Mouse (Mus musculus): ENCODE results near the gene Golph3l. TPM values are rescaled to one million over a fixed set of nuclear protein-coding genes. Genes with fewer than 3 reads are reported as not detected.

Golph3l gene
- polyA plus RNA-seq, 1 experiment from 2014 or later, result 27.6 TPM

DNA sequence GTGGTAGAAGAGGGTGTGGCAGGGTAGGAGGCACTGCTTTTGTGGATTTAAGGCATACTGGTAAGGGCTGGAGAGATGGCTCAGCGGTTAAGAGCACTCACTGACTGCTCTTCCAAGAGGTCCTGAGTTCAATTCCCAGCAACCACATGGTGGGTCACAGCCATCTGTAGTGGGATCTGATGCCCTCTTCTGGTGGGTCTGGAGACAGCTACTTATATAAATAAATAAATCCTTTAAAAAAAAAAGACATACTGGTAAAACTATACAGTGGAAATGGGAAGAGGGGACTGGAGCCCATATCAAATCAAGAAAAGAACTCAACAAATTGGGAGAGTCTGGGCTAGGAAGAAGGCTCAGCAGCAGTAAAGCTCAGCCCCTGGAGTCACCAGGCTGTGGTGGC lies 51.0 kb downstream of the Golph3l start:
- Histone ChIP-seq H3K36me3 (ENCODE audit: control insufficient read depth, insufficient read depth) (peaks cover 18% of the 10 kb centered on the region; the same call in 1 of the 2 replicates), H3K4me2 (replicated peaks; ENCODE audit: low read depth) (no peak overlapping the region), H3K9ac (ENCODE audit: low read depth, low read length) (no peak overlapping the region), H3K27me3 (replicated peaks; ENCODE audit: control insufficient read depth, insufficient read depth, low read length) (no peaks in the 10 kb centered on the region), H3K4me3 (ENCODE audit: low read depth, low read length) (no peak overlapping the region), H3K27ac (ENCODE audit: low read depth, low read length) (no peak overlapping the region), H3K4me1 (replicated peaks; ENCODE audit: control insufficient read depth, insufficient read depth, low read length) (no peaks in the 10 kb centered on the region; the same call in 1 of the 2 replicates), H3K9me3 (ENCODE audit: control insufficient read depth) (no peaks in the 10 kb centered on the region)
- peak; percentile 45 for TF ChIP-seq CTCF (IDR thresholded peaks at IDR 0.05; ENCODE audit: low read depth)
- no peak for ATAC-seq
- 81% methylated on average over 1 of the region's 1 CpGs for WGBS

DNA sequence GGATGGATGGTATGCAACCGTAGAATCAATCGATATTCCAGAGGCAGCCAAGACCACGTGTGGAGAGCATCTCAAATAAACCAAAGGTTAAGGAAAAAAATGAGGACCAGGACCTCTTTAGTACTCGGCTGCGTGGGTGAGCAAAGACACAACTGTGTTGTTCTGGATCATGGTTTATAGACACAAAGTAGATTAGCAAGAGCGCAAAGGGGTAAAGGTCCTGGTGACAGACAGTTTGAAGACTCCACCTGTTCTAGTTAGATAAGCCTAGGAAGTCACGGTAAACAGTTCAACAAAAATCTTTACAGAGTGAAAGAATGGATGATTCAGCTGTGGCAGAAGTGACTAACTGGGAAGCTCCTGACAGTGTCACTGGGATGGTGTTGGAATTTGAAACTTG lies 54.4 kb downstream of the Golph3l start:
- H3K9ac ChIP-seq (ENCODE audit: low read depth, low read length), result no peak overlapping the region
- H3K4me2 ChIP-seq (replicated peaks; ENCODE audit: low read depth), result no peak overlapping the region
- no peak for TF ChIP-seq CTCF (IDR thresholded peaks at IDR 0.05; ENCODE audit: low read depth)
- peak; percentile 88 for ATAC-seq
- peaks cover 3% of the 10 kb centered on the region; the same call in 1 of the 2 replicates for H3K36me3 ChIP-seq (ENCODE audit: control insufficient read depth, insufficient read depth)
- H3K9me3 ChIP-seq (ENCODE audit: control insufficient read depth), result no peaks in the 10 kb centered on the region
- no peak overlapping the region for H3K4me3 ChIP-seq (ENCODE audit: low read depth, low read length)
- no peaks in the 10 kb centered on the region for H3K27me3 ChIP-seq (replicated peaks; ENCODE audit: control insufficient read depth, insufficient read depth, low read length)
- H3K4me1 ChIP-seq (replicated peaks; ENCODE audit: control insufficient read depth, insufficient read depth, low read length), result no peaks in the 10 kb centered on the region
- H3K27ac ChIP-seq (ENCODE audit: low read depth, low read length), result peak overlapping the region; percentile 36; the same call in 1 of the 2 replicates
- 35% methylated on average over 7 of the region's 7 CpGs for WGBS

DNA sequence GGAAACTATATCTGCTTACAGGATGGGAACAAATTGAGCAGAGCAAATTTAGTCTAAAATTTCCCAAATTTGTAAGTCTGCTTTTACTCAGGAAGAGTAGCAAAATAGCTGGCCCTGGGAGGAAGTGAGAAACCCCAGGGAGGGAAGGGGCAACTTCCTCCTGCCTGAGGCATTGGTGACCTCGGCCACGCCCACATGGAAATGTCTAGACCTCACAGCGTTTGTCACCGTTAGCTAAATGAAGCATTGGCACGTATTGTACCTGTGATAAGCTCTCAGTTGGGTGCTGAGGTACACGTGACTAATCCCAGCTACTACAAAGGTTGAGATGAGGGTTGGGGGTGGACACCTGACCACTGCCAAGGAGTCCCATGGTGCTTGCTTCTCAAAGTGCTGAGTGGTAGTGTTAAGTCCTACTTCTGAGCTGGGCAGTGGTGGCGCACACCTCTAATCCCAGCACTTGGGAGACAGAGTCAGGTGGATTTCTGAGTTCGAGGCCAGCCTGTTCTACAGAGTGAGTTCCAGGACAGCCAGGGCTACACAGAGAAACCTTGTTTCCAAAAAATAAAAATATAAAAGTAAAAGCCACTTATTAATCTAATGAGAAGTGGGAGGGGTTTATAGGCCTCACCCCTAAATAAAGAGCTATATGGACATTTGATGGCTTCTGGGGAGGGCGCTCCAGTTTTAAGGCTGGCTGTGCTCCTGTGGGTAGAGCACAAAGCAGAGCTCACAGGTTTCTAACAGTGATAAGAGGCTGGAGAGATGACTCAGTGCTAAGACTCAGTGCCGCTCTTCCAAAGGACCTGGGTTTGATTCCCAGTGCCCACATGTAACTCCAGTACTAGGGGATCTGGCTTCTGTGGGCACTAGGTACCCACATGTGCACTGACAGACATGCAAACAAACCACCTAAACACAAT lies 56.8 kb downstream of the Golph3l start:
- no peak overlapping the region for H3K27ac ChIP-seq (ENCODE audit: low read depth, low read length)
- no peak overlapping the region for H3K4me2 ChIP-seq (replicated peaks; ENCODE audit: low read depth)
- no peaks in the 10 kb centered on the region for H3K4me1 ChIP-seq (replicated peaks; ENCODE audit: control insufficient read depth, insufficient read depth, low read length)
- H3K9me3 ChIP-seq (ENCODE audit: control insufficient read depth), result no peaks in the 10 kb centered on the region
- WGBS, result 56% methylated on average over 10 of the region's 10 CpGs
- peak; percentile 61 for ATAC-seq
- H3K9ac ChIP-seq (ENCODE audit: low read depth, low read length), result no peak overlapping the region
- TF ChIP-seq CTCF (IDR thresholded peaks at IDR 0.05; ENCODE audit: low read depth), result no peak
- H3K36me3 ChIP-seq (ENCODE audit: control insufficient read depth, insufficient read depth), result no peaks in the 10 kb centered on the region
- H3K4me3 ChIP-seq (ENCODE audit: low read depth, low read length), result no peak overlapping the region
- H3K27me3 ChIP-seq (replicated peaks; ENCODE audit: control insufficient read depth, insufficient read depth, low read length), result no peaks in the 10 kb centered on the region

DNA sequence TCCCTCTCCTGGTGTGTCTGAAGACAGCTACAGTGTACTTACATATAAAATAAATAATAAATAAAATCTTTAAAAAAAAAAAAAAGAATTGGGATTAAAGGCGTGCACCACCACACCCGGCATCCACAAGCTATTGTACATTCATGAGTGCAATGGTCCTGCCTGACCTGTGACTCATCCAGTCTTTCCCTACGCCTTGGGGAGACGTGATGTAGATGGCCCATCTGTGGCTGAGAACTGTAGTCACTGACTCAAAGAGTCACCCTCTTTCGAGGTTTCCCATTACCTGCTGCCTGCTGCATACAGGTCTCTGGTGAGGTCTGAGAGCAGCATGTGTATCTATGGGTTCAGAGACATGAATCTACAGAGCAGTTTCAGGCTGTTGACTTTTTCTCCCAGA lies 59.3 kb downstream of the Golph3l start:
- H3K9me3 ChIP-seq (ENCODE audit: control insufficient read depth), result no peaks in the 10 kb centered on the region
- TF ChIP-seq CTCF (IDR thresholded peaks at IDR 0.05; ENCODE audit: low read depth), result no peak
- H3K4me2 ChIP-seq (replicated peaks; ENCODE audit: low read depth), result no peak overlapping the region
- WGBS, result 77% methylated on average over 5 of the region's 5 CpGs
- no peaks in the 10 kb centered on the region for H3K4me1 ChIP-seq (replicated peaks; ENCODE audit: control insufficient read depth, insufficient read depth, low read length)
- ATAC-seq, result no peak
- no peaks in the 10 kb centered on the region for H3K27me3 ChIP-seq (replicated peaks; ENCODE audit: control insufficient read depth, insufficient read depth, low read length)
- H3K9ac ChIP-seq (ENCODE audit: low read depth, low read length), result no peak overlapping the region
- no peak overlapping the region for H3K27ac ChIP-seq (ENCODE audit: low read depth, low read length)
- H3K36me3 ChIP-seq (ENCODE audit: control insufficient read depth, insufficient read depth), result no peaks in the 10 kb centered on the region
- no peak overlapping the region for H3K4me3 ChIP-seq (ENCODE audit: low read depth, low read length)

DNA sequence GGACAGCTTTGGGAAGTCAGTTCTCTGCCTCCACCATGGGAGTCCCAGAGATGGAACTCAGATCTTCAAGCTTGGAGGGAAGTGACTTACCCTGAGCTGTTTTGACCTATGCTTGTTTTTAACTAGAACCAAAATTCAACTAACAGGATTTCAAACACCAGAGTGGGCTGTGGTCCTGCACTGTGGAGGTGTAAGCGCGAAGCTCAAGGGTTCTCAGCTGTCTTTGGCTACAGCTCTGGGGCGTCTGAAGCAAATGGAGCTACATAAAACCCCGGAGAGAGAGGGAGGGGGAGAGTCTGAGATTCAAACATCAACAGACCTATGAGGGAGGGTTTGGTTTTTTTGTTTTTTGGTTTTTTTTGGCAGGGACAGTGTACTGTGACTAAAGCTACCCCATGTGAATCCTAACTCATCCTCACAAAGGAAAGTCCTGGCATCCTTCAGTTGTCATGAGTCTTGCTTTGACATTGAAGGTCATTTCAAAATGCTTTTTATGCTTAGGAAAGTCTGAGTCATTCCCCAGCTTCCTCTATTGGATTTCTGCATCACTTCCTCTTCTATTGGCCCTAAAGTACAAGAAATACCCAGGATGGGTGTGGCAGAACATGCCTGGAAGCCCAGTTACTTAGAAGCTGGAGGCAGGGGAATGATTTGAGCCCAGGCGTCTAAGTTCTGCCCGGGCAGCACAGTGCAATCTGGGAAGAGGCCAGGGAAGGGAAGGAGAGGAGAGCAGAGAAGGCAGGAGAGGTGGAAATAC lies 61.7 kb downstream of the Golph3l start:
- H3K27ac ChIP-seq (ENCODE audit: low read depth, low read length), result peak overlapping the region; percentile 74
- no peak for TF ChIP-seq CTCF (IDR thresholded peaks at IDR 0.05; ENCODE audit: low read depth)
- H3K4me1 ChIP-seq (replicated peaks; ENCODE audit: control insufficient read depth, insufficient read depth, low read length), result no peaks in the 10 kb centered on the region
- H3K36me3 ChIP-seq (ENCODE audit: control insufficient read depth, insufficient read depth), result no peaks in the 10 kb centered on the region
- peak; percentile 58 for ATAC-seq
- H3K9ac ChIP-seq (ENCODE audit: low read depth, low read length), result no peak overlapping the region
- WGBS, result 48% methylated on average over 6 of the region's 6 CpGs
- H3K4me2 ChIP-seq (replicated peaks; ENCODE audit: low read depth), result 0 out of 2 replicates have a peak overlapping the region, but pooled peaks have one; percentile 32
- no peaks in the 10 kb centered on the region for H3K9me3 ChIP-seq (ENCODE audit: control insufficient read depth)
- no peaks in the 10 kb centered on the region for H3K27me3 ChIP-seq (replicated peaks; ENCODE audit: control insufficient read depth, insufficient read depth, low read length)
- no peak overlapping the region for H3K4me3 ChIP-seq (ENCODE audit: low read depth, low read length)

DNA sequence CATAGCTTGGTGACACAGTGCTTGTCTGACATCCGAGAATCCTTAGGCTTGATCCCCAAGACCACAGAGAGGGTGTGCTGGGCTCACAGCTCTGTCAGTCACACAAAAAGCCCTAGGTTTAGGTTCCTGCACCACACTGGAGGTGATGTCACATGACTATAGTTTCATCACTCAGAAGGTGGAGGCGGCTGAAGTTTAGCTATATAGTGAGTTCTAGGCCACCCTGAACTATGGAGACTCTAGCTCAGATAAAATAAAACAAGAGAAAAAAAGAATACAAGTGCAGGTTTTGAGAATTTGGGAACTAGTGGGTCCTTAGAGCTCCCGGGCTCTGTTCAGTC lies 62.3 kb downstream of the Golph3l start:
- no peak for TF ChIP-seq CTCF (IDR thresholded peaks at IDR 0.05; ENCODE audit: low read depth)
- ATAC-seq, result peak; percentile 17; the same call in 1 of the 2 replicates
- Histone ChIP-seq H3K4me3 (ENCODE audit: low read depth, low read length) (no peak overlapping the region), H3K4me1 (replicated peaks; ENCODE audit: control insufficient read depth, insufficient read depth, low read length) (no peaks in the 10 kb centered on the region), H3K9me3 (ENCODE audit: control insufficient read depth) (no peaks in the 10 kb centered on the region), H3K27ac (ENCODE audit: low read depth, low read length) (peak overlapping the region; percentile 74), H3K27me3 (replicated peaks; ENCODE audit: control insufficient read depth, insufficient read depth, low read length) (no peaks in the 10 kb centered on the region), H3K36me3 (ENCODE audit: control insufficient read depth, insufficient read depth) (no peaks in the 10 kb centered on the region), H3K9ac (ENCODE audit: low read depth, low read length) (no peak overlapping the region), H3K4me2 (replicated peaks; ENCODE audit: low read depth) (0 out of 2 replicates have a peak overlapping the region, but pooled peaks have one; percentile 32)
- 78% methylated on average over 3 of the region's 3 CpGs for WGBS

Measured in intestine, postnatal 0 days (tissue).